Mouse (Mus musculus): ENCODE data around the gene Gata2. TPM values are rescaled to one million over a fixed set of nuclear protein-coding genes. Genes with fewer than 3 reads are reported as not detected.
"Not testable (repeated sequence)": the region's sequence is repeated elsewhere in the genome, so short reads cannot be mapped to it uniquely, and the experiment has no call there.

Gene Gata2
- polyA plus RNA-seq (2016; fragmentation: Nextera tagmentation; extraction: Ambion mirVana), result 34.6 and 35.9 TPM in 2 replicates

DNA sequence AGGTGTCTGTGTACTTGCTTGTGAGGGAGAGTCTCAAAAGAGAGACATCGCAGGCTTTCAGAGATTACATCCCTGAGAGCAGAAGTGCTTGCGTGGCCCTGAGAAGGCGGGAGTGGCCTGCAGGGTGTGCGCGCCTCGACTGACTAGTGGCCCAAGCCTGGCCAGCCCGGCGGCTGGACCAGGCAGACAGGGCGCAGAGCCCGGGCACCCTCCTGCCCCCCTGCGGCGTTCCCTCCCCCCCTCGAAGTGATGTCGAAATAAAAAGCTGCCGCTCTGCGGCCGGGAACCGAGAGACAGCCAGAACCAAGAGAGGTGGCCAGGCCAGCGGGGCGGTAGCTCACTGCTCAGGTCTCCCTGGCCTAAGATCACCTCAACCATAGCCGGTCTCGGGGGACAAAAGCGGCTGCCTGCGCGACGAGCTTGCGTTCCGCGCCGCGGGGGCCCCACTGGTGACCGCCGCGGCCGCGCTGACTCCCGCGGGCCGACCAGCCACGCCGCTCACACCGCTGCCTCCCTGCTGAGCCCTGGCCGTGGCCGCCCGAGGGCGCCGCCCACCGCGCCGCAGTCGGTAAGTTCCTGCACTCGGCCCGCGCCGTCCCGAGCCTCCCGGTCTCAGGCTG lies at the start of gene Gata2:
Gene Gata2, plus strand, starts transcription at position 459 of the 620 bp plus-strand sequence.
- peaks cover 100% of the 10 kb centered on the region for H3K27me3 ChIP-seq (replicated peaks; ENCODE audit: low read depth, poor library complexity, severe bottlenecking)
- peak; percentile 63 for DNase-seq (ENCODE audit: low spot score)
- H3K27ac ChIP-seq (replicated peaks), result peak within 1 kb of the TSS; percentile 75
- peak within 1 kb of the TSS; percentile 66 for H3K4me3 ChIP-seq
- no peaks in the 10 kb centered on the region for H3K36me3 ChIP-seq (replicated peaks)
- no peaks in the 10 kb centered on the region for H3K9me3 ChIP-seq
- WGBS, result under 1% methylated on average over 57 of the region's 57 CpGs
- H3K4me1 ChIP-seq, result peaks cover 71% of the 10 kb centered on the region

DNA sequence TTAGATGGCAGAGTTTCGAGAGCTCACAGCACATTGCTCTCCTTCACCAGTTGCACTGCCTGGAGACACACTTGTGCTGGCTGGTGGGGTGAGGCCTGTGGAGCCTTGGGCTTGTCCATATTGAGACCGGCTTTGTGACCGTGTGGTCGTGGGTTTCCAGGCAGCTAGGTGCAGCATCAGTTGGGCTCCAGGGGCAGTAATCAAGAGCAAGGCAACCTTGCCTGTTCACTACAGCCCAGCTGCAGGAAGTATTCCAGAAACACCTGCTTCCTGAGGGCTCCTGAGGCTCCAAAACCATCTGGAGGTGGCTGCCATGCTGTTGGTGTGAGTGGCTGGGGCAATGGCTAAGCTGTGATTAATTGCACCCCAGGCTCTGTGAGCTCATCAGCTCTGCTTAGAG lies 47.9 kb upstream of the Gata2 start:
- no peaks in the 10 kb centered on the region for H3K36me3 ChIP-seq (replicated peaks)
- H3K4me3 ChIP-seq, result no peak overlapping the region
- H3K9me3 ChIP-seq, result no peaks in the 10 kb centered on the region
- no peak overlapping the region for H3K27ac ChIP-seq (replicated peaks)
- H3K4me1 ChIP-seq, result peaks cover 2% of the 10 kb centered on the region
- no peak for DNase-seq (ENCODE audit: low spot score)
- 79% methylated on average over 4 of the region's 4 CpGs for WGBS
- H3K27me3 ChIP-seq (replicated peaks; ENCODE audit: low read depth, poor library complexity, severe bottlenecking), result 0 out of 2 replicates have a peak, but pooled peaks cover 6% of the 10 kb centered on the region

GRCm38 (mm10) chr6:88146576-88146975 lies 47.1 kb upstream of the Gata2 start:
- Histone ChIP-seq H3K27me3 (replicated peaks; ENCODE audit: low read depth, poor library complexity, severe bottlenecking) (0 out of 2 replicates have a peak, but pooled peaks cover 6% of the 10 kb centered on the region), H3K4me1 (no peaks in the 10 kb centered on the region; the same call in 1 of the 2 replicates), H3K9me3 (no peaks in the 10 kb centered on the region), H3K27ac (replicated peaks) (no peak overlapping the region), H3K4me3 (no peak overlapping the region), H3K36me3 (replicated peaks) (no peaks in the 10 kb centered on the region)
- no peak for DNase-seq (ENCODE audit: low spot score)
- WGBS, result 76% methylated on average over 8 of the region's 8 CpGs

GRCm38 (mm10) chr6:88147411-88148003 lies 46.2 kb upstream of the Gata2 start:
- WGBS, result 83% methylated on average over 16 of the region's 16 CpGs
- Histone ChIP-seq H3K36me3 (replicated peaks) (no peaks in the 10 kb centered on the region), H3K27me3 (replicated peaks; ENCODE audit: low read depth, poor library complexity, severe bottlenecking) (0 out of 2 replicates have a peak, but pooled peaks cover 6% of the 10 kb centered on the region), H3K4me1 (no peaks in the 10 kb centered on the region; the same call in 1 of the 2 replicates), H3K27ac (replicated peaks) (no peak overlapping the region), H3K9me3 (no peaks in the 10 kb centered on the region), H3K4me3 (no peak overlapping the region)
- no peak for DNase-seq (ENCODE audit: low spot score)

DNA sequence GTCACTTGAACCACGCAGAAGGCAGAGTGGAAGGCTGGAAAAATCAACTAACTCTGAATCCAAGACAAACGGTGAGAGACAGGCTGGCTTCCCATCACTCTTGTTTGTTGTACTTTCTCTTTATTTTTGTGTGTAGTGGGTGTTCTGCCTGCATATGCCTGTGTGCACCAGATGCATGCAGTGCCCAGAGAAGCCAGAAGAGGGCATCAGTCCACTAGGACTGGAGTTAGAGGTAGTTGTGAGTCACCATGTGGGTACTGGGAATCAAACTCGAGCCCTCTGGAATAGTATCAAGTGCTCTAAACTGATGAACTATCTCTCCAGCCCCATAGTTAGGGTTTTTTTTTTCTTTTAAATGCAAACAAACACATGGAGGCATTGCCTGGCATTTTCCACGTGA lies 42.4 kb upstream of the Gata2 start:
- H3K9me3 ChIP-seq, result no peaks in the 10 kb centered on the region
- 0 out of 2 replicates have a peak, but pooled peaks cover 6% of the 10 kb centered on the region for H3K27me3 ChIP-seq (replicated peaks; ENCODE audit: low read depth, poor library complexity, severe bottlenecking)
- WGBS, result 76% methylated on average over 4 of the region's 4 CpGs
- no peak for DNase-seq (ENCODE audit: low spot score)
- no peak overlapping the region for H3K4me3 ChIP-seq
- H3K36me3 ChIP-seq (replicated peaks), result no peaks in the 10 kb centered on the region
- H3K27ac ChIP-seq (replicated peaks), result no peak overlapping the region
- no peaks in the 10 kb centered on the region; the same call in 1 of the 2 replicates for H3K4me1 ChIP-seq

DNA sequence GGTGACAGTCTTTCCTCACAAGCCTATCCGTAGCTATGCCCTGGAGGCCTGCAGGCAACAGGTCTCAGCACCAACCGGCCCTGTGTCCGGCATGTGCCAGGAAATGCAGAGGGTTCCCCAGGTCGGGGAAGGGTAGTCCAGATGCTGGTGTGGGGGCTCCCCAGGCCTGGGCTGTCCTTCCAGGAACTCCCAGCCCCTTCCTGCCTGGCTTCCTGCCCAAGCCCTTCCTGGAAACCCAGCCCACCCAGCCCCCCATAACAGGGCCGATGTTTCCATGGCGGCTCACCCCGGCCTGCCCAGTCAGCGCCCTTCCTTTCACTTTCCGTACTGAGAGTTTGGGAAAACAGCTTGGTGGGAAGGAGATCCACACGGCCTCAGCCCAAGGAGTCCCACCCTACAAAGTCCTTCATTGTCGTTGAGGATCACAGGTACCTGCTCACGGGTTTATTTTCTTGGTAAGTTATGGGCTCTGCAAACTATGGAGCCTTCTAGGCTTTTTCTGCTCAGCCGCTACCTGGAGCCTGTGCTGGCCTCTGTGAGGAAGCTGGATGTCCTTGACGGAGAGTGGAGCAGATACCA lies 41.5 kb upstream of the Gata2 start:
- Histone ChIP-seq H3K4me1 (no peaks in the 10 kb centered on the region; the same call in 1 of the 2 replicates), H3K27ac (replicated peaks) (no peak overlapping the region; the same call in 1 of the 2 replicates), H3K9me3 (no peaks in the 10 kb centered on the region), H3K27me3 (replicated peaks; ENCODE audit: low read depth, poor library complexity, severe bottlenecking) (0 out of 2 replicates have a peak, but pooled peaks cover 5% of the 10 kb centered on the region), H3K4me3 (no peak overlapping the region), H3K36me3 (replicated peaks) (no peaks in the 10 kb centered on the region)
- WGBS, result 82% methylated on average over 14 of the region's 14 CpGs
- no peak for DNase-seq (ENCODE audit: low spot score)

- Histone ChIP-seq H3K4me1 (no peaks in the 10 kb centered on the region), H3K36me3 (replicated peaks) (no peaks in the 10 kb centered on the region), H3K4me3 (no peak overlapping the region), H3K9me3 (no peaks in the 10 kb centered on the region), H3K27ac (replicated peaks) (no peak overlapping the region), H3K27me3 (replicated peaks; ENCODE audit: low read depth, poor library complexity, severe bottlenecking) (no peaks in the 10 kb centered on the region)
- DNase-seq (ENCODE audit: low spot score), result no peak
- WGBS, result 79% methylated on average over 6 of the region's 6 CpGs
Measured at GRCm38 (mm10) chr6:88152979-88153378, 40.7 kb upstream of the Gata2 start.

- 88% methylated on average over 6 of the region's 6 CpGs for WGBS
- not testable (repeated sequence) for H3K27me3 ChIP-seq (replicated peaks; ENCODE audit: low read depth, poor library complexity, severe bottlenecking); H3K9me3 ChIP-seq; H3K27ac ChIP-seq (replicated peaks); H3K4me3 ChIP-seq; DNase-seq (ENCODE audit: low spot score); H3K4me1 ChIP-seq; H3K36me3 ChIP-seq (replicated peaks)
Measured at GRCm38 (mm10) chr6:88155614-88156013, 38.1 kb upstream of the Gata2 start.

GRCm38 (mm10) chr6:88158790-88159189 lies 34.9 kb upstream of the Gata2 start:
- H3K4me1 ChIP-seq, result no peaks in the 10 kb centered on the region
- no peaks in the 10 kb centered on the region for H3K36me3 ChIP-seq (replicated peaks)
- DNase-seq (ENCODE audit: low spot score), result no peak
- WGBS, result 79% methylated on average over 5 of the region's 5 CpGs
- no peak overlapping the region for H3K27ac ChIP-seq (replicated peaks)
- H3K9me3 ChIP-seq, result no peaks in the 10 kb centered on the region
- no peak overlapping the region for H3K4me3 ChIP-seq
- no peaks in the 10 kb centered on the region for H3K27me3 ChIP-seq (replicated peaks; ENCODE audit: low read depth, poor library complexity, severe bottlenecking)

- H3K9me3 ChIP-seq, result no peaks in the 10 kb centered on the region
- no peak overlapping the region for H3K27ac ChIP-seq (replicated peaks)
- 94% methylated on average over 9 of the region's 9 CpGs for WGBS
- no peaks in the 10 kb centered on the region for H3K4me1 ChIP-seq
- 0 out of 2 replicates have a peak, but pooled peaks cover 4% of the 10 kb centered on the region for H3K27me3 ChIP-seq (replicated peaks; ENCODE audit: low read depth, poor library complexity, severe bottlenecking)
- H3K36me3 ChIP-seq (replicated peaks), result no peaks in the 10 kb centered on the region
- no peak for DNase-seq (ENCODE audit: low spot score)
- no peak overlapping the region for H3K4me3 ChIP-seq
Measured at GRCm38 (mm10) chr6:88166054-88166453, 27.6 kb upstream of the Gata2 start.

DNA sequence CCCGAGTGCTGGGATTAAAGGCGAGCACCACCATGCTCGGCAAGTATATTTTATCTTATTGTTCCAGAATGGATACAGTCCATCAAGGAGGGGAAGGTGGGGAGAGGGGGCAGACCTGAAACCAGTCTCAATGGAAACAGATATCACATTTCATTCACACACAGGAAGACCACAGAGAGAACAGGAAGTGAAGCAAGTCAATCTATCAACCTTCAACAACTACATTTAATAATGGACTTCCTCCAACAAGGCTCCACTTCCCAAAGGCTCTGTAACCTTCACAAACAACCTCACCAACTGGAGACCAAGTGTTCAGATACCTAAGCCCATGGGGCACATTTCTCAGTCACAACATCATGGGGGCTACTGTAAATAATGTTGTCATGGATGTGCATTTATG lies 19.5 kb upstream of the Gata2 start:
- Histone ChIP-seq H3K27me3 (replicated peaks; ENCODE audit: low read depth, poor library complexity, severe bottlenecking) (no peaks in the 10 kb centered on the region), H3K4me3 (no peak overlapping the region), H3K36me3 (replicated peaks) (no peaks in the 10 kb centered on the region), H3K27ac (replicated peaks) (no peak overlapping the region), H3K4me1 (no peaks in the 10 kb centered on the region), H3K9me3 (peaks cover 12% of the 10 kb centered on the region; the same call in 1 of the 2 replicates)
- 98% methylated on average over 3 of the region's 3 CpGs for WGBS
- DNase-seq (ENCODE audit: low spot score), result no peak

GRCm38 (mm10) chr6:88174676-88175075 lies 19.0 kb upstream of the Gata2 start:
- Histone ChIP-seq H3K4me3 (no peak overlapping the region), H3K27ac (replicated peaks) (no peak overlapping the region), H3K36me3 (replicated peaks) (no peaks in the 10 kb centered on the region), H3K9me3 (peaks cover 12% of the 10 kb centered on the region; the same call in 1 of the 2 replicates), H3K27me3 (replicated peaks; ENCODE audit: low read depth, poor library complexity, severe bottlenecking) (no peaks in the 10 kb centered on the region), H3K4me1 (no peaks in the 10 kb centered on the region)
- no peak for DNase-seq (ENCODE audit: low spot score)
- 89% methylated on average over 2 of the region's 2 CpGs for WGBS

GRCm38 (mm10) chr6:88184671-88185070 lies 9.0 kb upstream of the Gata2 start:
- H3K4me1 ChIP-seq, result peaks cover 7% of the 10 kb centered on the region
- no peak overlapping the region for H3K27ac ChIP-seq (replicated peaks)
- no peaks in the 10 kb centered on the region for H3K9me3 ChIP-seq
- H3K36me3 ChIP-seq (replicated peaks), result no peaks in the 10 kb centered on the region
- 79% methylated on average over 4 of the region's 4 CpGs for WGBS
- peaks cover 40% of the 10 kb centered on the region for H3K27me3 ChIP-seq (replicated peaks; ENCODE audit: low read depth, poor library complexity, severe bottlenecking)
- DNase-seq (ENCODE audit: low spot score), result no peak
- H3K4me3 ChIP-seq, result no peak overlapping the region
